Mouse (Mus musculus): ENCODE measurements around the gene Sbp.
"Not testable (repeated sequence)": the region's sequence is repeated elsewhere in the genome, so short reads cannot be mapped to it uniquely, and the experiment has no call there.

- TF ChIP-seq GATA1 (IDR thresholded peaks at IDR 0.05; ENCODE audit: borderline replicate concordance, low read length); POLR2AphosphoS5 (IDR thresholded peaks at IDR 0.05; ENCODE audit: insufficient replicate concordance, low read depth, low read length); CTCF (IDR thresholded peaks at IDR 0.05; ENCODE audit: low read depth, low read length); TAL1 (conservative IDR thresholded peaks at IDR 0.05; ENCODE audit: low read depth, low read length): not testable (repeated sequence)
These were observed 6.0 kb downstream of the Sbp start for GRCm38 (mm10) chr17:23947486-23947885.
